Mouse (Mus musculus) adipocyte (in vitro differentiated cells): ENCODE data around the gene Gm5891.
"Not testable (repeated sequence)": the region's sequence is repeated elsewhere in the genome, so short reads cannot be mapped to it uniquely, and the experiment has no call there.

Experiments used
- DNase-seq: peaks from one replicate; pipeline ENCODE4 v3.0.0-alpha.2; 2016; ENCODE audit warnings: low spot score

Gene Gm5891

DNA sequence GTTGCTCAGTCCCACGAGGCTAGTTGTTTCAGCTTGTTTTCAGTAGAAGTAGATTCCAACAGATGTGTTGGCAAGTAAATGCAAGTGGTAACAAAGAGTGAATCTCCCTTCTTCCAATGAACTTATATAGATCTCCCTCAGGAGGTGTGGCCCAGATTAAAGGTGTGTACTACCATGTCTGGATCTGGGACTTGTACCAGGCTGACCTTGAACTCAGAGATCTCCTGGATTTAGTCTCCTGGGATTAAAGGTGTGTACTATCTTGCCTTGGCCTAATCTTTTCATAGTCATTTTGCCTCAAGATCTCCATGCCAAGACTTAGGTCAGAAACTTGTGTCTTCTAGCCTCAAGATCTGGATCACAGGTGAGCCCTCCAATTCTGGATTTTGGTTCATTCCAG lies at the start of gene Gm5891:
Gene Gm5891, minus strand, starts transcription at position 101 of the 400 bp plus-strand sequence.
- not testable (repeated sequence) for DNase-seq
